Mouse (Mus musculus): ENCODE measurements around the gene Hormad1. TPM values are rescaled to one million over a fixed set of nuclear protein-coding genes. Genes with fewer than 3 reads are reported as not detected.
"Not testable (repeated sequence)": the region's sequence is repeated elsewhere in the genome, so short reads cannot be mapped to it uniquely, and the experiment has no call there.

Hormad1 gene
- polyA plus RNA-seq, 1 experiment from 2014 or later = not detected

DNA sequence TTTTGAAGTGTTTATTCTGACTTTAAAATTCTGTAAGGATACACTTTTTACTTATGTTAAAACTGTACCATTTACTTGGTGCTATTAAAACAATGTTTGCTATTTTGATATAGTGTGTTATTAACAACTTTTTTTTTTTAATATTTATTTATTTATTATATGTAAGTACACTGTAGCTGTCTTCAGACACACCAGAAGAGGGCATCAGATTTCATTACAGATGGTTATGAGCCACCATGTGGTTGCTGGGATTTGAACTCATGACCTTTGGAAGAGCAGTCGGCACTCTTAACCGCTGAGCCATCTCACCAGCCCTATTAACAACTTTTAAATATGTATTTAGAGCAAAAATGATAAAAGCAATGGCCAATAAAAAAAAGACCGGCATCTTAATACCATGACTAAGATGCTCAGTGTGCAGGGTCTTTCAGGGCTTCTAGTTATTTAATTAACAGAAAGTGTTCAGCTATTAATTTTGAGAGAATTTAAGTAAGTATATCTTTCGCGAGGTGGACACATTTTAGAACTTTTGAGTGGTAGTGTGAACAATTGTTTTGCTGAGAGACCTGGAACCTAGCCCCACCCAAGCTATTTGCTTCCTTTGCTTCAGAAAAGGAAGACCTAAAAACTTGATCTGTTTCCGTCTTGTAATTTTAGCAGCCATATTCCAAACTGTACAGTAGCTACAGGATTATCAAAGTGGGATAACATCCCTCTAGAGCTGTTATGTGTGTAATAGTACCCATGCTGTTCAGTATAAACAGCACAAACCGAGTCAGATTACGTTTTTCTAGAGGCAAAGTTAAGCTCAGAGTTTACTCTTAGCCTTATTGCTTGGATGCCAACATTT lies 28.5 kb downstream of the Hormad1 start:
- DNase-seq (ENCODE audit: low spot score) = no peak
- Histone ChIP-seq H3K4me1 (replicated peaks) (peaks cover 13% of the 10 kb centered on the region), H3K4me3 (peak overlapping the region; percentile 80), H3K9me3 (no peaks in the 10 kb centered on the region), H3K27me3 (ENCODE audit: insufficient read depth, poor library complexity, severe bottlenecking) (no peaks in the 10 kb centered on the region), H3K27ac (peak overlapping the region; percentile 77), H3K36me3 (peaks cover 20% of the 10 kb centered on the region)
- 54% methylated on average over 8 of the region's 8 CpGs for WGBS

- H3K27ac ChIP-seq = peak within 1 kb of the TSS; percentile 84
- H3K27me3 ChIP-seq (ENCODE audit: insufficient read depth, poor library complexity, severe bottlenecking) = no peaks in the 10 kb centered on the region
- DNase-seq (ENCODE audit: low spot score) = peak; percentile 91
- peak within 1 kb of the TSS; percentile 80 for H3K4me3 ChIP-seq
- H3K4me1 ChIP-seq (replicated peaks) = peaks cover 13% of the 10 kb centered on the region
- WGBS = 0% methylated on average over 12 of the region's 12 CpGs
- no peaks in the 10 kb centered on the region for H3K9me3 ChIP-seq
- peaks cover 27% of the 10 kb centered on the region for H3K36me3 ChIP-seq
Measured at GRCm38 (mm10) chr3:95588604-95589086, 29.2 kb downstream of the Hormad1 start, which contains the start of gene Golph3l. Golph3l (plus strand) TSS chr3:95588934.

DNA sequence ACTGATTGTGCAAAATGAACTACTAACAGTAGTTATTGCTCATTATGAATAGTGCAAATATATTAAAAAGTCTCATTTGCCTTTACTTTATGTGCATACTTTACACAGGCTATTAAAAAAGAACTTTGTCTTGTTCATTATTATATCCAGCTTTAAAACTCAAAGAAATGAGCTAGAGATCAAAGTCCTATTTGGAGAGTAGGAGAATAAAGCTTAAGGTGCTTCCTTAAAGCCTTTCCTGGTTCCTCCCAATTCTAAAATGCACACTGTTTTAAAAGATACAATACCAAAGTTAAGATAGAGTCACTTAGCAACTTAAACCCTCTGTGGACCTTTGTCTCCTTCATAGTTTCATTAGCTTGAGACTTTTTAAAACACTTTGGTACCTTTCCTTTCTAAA lies 39.3 kb downstream of the Hormad1 start:
- no peaks in the 10 kb centered on the region for H3K4me1 ChIP-seq (replicated peaks)
- no peaks in the 10 kb centered on the region for H3K9me3 ChIP-seq
- H3K27me3 ChIP-seq (ENCODE audit: insufficient read depth, poor library complexity, severe bottlenecking) = no peaks in the 10 kb centered on the region
- no peak overlapping the region for H3K4me3 ChIP-seq
- H3K27ac ChIP-seq = no peak overlapping the region
- peaks cover 53% of the 10 kb centered on the region for H3K36me3 ChIP-seq
- no peak for DNase-seq (ENCODE audit: low spot score)

- DNase-seq (ENCODE audit: low spot score) = no peak
- Histone ChIP-seq H3K9me3 (no peaks in the 10 kb centered on the region), H3K36me3 (peaks cover 41% of the 10 kb centered on the region), H3K4me1 (replicated peaks) (no peaks in the 10 kb centered on the region), H3K4me3 (no peak overlapping the region), H3K27ac (no peak overlapping the region), H3K27me3 (ENCODE audit: insufficient read depth, poor library complexity, severe bottlenecking) (no peaks in the 10 kb centered on the region)
- 91% methylated on average over 3 of the region's 3 CpGs for WGBS
Measured at GRCm38 (mm10) chr3:95601287-95601686, 41.8 kb downstream of the Hormad1 start.

- H3K36me3 ChIP-seq = peaks cover 53% of the 10 kb centered on the region
- no peaks in the 10 kb centered on the region for H3K27me3 ChIP-seq (ENCODE audit: insufficient read depth, poor library complexity, severe bottlenecking)
- no peaks in the 10 kb centered on the region for H3K9me3 ChIP-seq
- no peak for DNase-seq (ENCODE audit: low spot score)
- 92% methylated on average over 3 of the region's 3 CpGs for WGBS
- H3K4me3 ChIP-seq = no peak overlapping the region
- no peaks in the 10 kb centered on the region for H3K4me1 ChIP-seq (replicated peaks)
- H3K27ac ChIP-seq = no peak overlapping the region
Measured at GRCm38 (mm10) chr3:95606096-95606495, 46.6 kb downstream of the Hormad1 start.

DNA sequence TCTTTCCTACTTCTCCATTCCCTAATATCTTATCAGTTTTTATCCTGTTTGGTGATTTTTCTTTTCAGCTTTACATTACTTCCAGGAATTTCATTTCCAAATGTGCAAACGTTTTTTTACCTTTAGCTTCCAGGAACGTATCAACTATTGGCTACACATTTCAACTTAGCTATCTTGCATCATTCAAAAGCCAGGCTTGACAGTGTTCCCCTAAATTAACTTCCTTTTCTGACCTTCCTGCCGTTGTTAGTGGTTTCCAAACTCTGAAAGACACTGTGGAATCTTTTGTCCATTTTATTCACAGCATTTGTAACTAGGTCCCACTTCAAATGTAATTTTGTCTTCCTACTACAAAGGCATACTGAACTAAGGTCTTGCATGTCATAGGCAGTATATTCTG lies 49.7 kb downstream of the Hormad1 start:
- Histone ChIP-seq H3K4me1 (replicated peaks) (no peaks in the 10 kb centered on the region), H3K9me3 (no peaks in the 10 kb centered on the region), H3K36me3 (peaks cover 56% of the 10 kb centered on the region), H3K27ac (no peak overlapping the region), H3K27me3 (ENCODE audit: insufficient read depth, poor library complexity, severe bottlenecking) (no peaks in the 10 kb centered on the region), H3K4me3 (no peak overlapping the region)
- no peak for DNase-seq (ENCODE audit: low spot score)
- WGBS = 76% methylated on average over 3 of the region's 3 CpGs

DNA sequence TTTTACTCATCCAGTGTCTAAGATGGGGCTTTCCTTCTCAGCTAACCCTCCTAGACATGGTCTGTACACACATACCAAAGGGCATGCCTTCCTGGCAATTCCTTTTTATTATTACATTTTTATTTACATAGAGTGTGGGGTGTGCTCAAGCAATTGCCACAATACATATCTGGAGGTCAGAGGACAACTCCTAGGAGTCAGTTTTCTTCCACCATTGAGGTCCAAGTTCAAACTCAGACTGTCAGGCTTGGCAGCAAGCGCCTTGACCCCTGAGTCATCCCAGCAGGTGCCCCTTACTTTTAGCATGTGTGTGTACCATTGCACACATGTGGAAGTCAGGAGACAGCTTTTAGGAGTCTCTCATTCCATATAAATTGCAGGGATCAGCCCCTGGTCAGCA lies 54.5 kb downstream of the Hormad1 start:
- WGBS = 94% methylated on average over 1 of the region's 1 CpGs
- H3K27ac ChIP-seq = no peak overlapping the region
- peaks cover 67% of the 10 kb centered on the region for H3K36me3 ChIP-seq
- H3K27me3 ChIP-seq (ENCODE audit: insufficient read depth, poor library complexity, severe bottlenecking) = no peaks in the 10 kb centered on the region
- H3K9me3 ChIP-seq = no peaks in the 10 kb centered on the region
- no peak for DNase-seq (ENCODE audit: low spot score)
- H3K4me3 ChIP-seq = no peak overlapping the region
- no peaks in the 10 kb centered on the region for H3K4me1 ChIP-seq (replicated peaks)

DNA sequence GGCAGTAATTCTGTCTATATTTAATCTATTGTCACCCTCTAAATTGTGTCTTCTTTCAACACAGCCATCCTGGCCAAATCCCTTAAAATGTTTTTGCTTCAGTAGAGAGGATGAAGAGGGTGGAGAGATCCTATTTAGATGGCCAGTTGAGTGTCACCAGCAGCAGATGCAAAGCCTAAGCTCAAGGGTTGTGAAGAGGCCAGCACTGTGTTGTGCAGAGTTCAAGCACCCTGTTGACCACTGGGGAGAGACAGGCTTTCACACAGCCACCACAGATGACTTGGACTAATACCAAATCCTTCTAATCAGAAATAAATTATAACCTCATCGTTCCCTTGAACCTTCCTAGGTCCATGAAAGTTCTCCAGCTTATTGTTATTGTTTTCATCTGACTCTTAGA lies 59.0 kb downstream of the Hormad1 start:
- Histone ChIP-seq H3K27me3 (ENCODE audit: insufficient read depth, poor library complexity, severe bottlenecking) (no peaks in the 10 kb centered on the region), H3K36me3 (peaks cover 60% of the 10 kb centered on the region), H3K4me1 (replicated peaks) (peaks cover 3% of the 10 kb centered on the region), H3K4me3 (no peak overlapping the region), H3K27ac (no peak overlapping the region), H3K9me3 (no peaks in the 10 kb centered on the region)
- no peak for DNase-seq (ENCODE audit: low spot score)
- WGBS = 93% methylated on average over 1 of the region's 1 CpGs

DNA sequence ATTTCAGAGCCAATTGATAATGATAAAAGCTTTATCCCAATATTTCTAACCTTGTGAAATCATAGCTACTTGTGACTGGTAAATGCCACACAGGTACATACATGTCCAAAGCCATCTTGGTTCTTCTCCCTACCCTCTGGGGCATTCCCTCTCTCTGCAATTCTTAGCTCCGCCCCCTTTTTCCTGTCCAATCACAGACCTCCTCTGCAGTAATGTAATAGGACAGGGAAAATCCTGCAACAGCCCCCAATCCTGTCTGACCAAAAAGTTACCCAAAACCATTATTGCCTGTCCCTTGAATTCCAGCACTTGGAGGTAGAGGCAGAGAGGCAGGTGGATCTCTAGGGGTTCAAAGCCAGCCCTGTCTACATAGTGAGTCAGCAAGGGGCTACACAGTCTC lies 61.8 kb downstream of the Hormad1 start:
- Histone ChIP-seq H3K9me3 (no peaks in the 10 kb centered on the region), H3K27ac (no peak overlapping the region), H3K4me3 (no peak overlapping the region), H3K4me1 (replicated peaks) (peaks cover 17% of the 10 kb centered on the region), H3K27me3 (ENCODE audit: insufficient read depth, poor library complexity, severe bottlenecking) (no peaks in the 10 kb centered on the region), H3K36me3 (peaks cover 48% of the 10 kb centered on the region)
- WGBS = 74% methylated on average over 1 of the region's 1 CpGs
- no peak for DNase-seq (ENCODE audit: low spot score)

GRCm38 (mm10) chr3:95622421-95622820 lies 62.9 kb downstream of the Hormad1 start:
- not testable (repeated sequence) for H3K9me3 ChIP-seq; H3K27me3 ChIP-seq (ENCODE audit: insufficient read depth, poor library complexity, severe bottlenecking); H3K27ac ChIP-seq; H3K4me3 ChIP-seq; DNase-seq (ENCODE audit: low spot score)
- WGBS = 98% methylated on average over 20 of the region's 20 CpGs
- Histone ChIP-seq H3K36me3 (peaks cover 48% of the 10 kb centered on the region), H3K4me1 (replicated peaks) (peaks cover 20% of the 10 kb centered on the region)

DNA sequence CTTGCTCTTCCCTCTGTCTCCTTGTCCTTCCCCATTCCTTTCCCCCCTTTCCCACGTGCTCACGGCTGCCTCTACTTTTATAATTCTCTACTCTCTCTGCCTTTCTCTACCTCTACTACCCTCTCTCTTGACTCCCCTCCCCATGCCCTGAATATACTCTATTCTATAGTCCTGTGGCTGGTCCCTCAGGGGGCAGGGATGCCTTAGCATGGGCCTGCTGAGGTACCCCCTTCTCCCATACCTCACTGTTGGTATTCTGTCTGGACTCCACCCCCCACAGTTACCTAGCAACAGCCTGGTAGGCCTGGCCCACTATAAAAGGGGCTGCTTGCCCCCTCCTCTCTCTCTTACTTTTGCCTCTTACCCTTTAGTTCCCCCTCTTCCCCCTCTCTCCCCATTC lies 64.1 kb downstream of the Hormad1 start:
- no peak for DNase-seq (ENCODE audit: low spot score)
- Histone ChIP-seq H3K9me3 (no peaks in the 10 kb centered on the region), H3K36me3 (peaks cover 48% of the 10 kb centered on the region), H3K27ac (peak overlapping the region; percentile 96; the same call in 1 of the 2 replicates), H3K27me3 (ENCODE audit: insufficient read depth, poor library complexity, severe bottlenecking) (no peaks in the 10 kb centered on the region), H3K4me1 (replicated peaks) (peaks cover 20% of the 10 kb centered on the region), H3K4me3 (no peak overlapping the region)
- 54% methylated on average over 2 of the region's 2 CpGs for WGBS

- not testable (repeated sequence) for DNase-seq (ENCODE audit: low spot score)
Measured at GRCm38 (mm10) chr3:95623991-95624515, 64.6 kb downstream of the Hormad1 start.

More at GRCm38 (mm10) chr3:95623991-95624515, 64.6 kb downstream of the Hormad1 start:
- Histone ChIP-seq H3K4me1 (replicated peaks) (peaks cover 20% of the 10 kb centered on the region), H3K4me3 (peak overlapping the region; percentile 78), H3K36me3 (peaks cover 48% of the 10 kb centered on the region), H3K27ac (peak overlapping the region; percentile 96)
- not testable (repeated sequence) for H3K27me3 ChIP-seq (ENCODE audit: insufficient read depth, poor library complexity, severe bottlenecking); H3K9me3 ChIP-seq
- WGBS = 73% methylated on average over 5 of the region's 5 CpGs
